Mouse (Mus musculus) lung, postnatal 25 days (tissue): ENCODE data around the gene Htra3.

Experiments
- DNase-seq: peaks from one replicate; pipeline ENCODE4 v3.0.0; 2022; ENCODE audit warnings: low spot score

The Htra3 gene

GRCm38 (mm10) chr5:35679256-35680155, at the start of gene Htra3:
TSS of gene Htra3 (minus strand) at chr5:35679782.
- peak; percentile 28 for DNase-seq

GRCm38 (mm10) chr5:35728957-35729460, 49.4 kb upstream of the Htra3 start:
- peak; percentile 87 for DNase-seq

GRCm38 (mm10) chr5:35728344-35728956, 48.9 kb upstream of the Htra3 start:
- DNase-seq = no peak

- DNase-seq = no peak
Observed at GRCm38 (mm10) chr5:35727447-35727846, 47.9 kb upstream of the Htra3 start.

GRCm38 (mm10) chr5:35725840-35726239, 46.3 kb upstream of the Htra3 start:
- DNase-seq = no peak

- no peak for DNase-seq
Observed at GRCm38 (mm10) chr5:35723900-35724299, 44.3 kb upstream of the Htra3 start.

GRCm38 (mm10) chr5:35722654-35723053, 43.1 kb upstream of the Htra3 start:
- no peak for DNase-seq

- no peak for DNase-seq
Observed at GRCm38 (mm10) chr5:35721933-35722332, 42.4 kb upstream of the Htra3 start.

GRCm38 (mm10) chr5:35719880-35720279, 40.3 kb upstream of the Htra3 start:
- DNase-seq = no peak

- DNase-seq = no peak
Observed at GRCm38 (mm10) chr5:35719343-35719742, 39.8 kb upstream of the Htra3 start.

- no peak for DNase-seq
Observed at GRCm38 (mm10) chr5:35718817-35719216, 39.2 kb upstream of the Htra3 start.

GRCm38 (mm10) chr5:35717946-35718345, 38.4 kb upstream of the Htra3 start:
- DNase-seq = peak; percentile 51

- DNase-seq = no peak
Observed at GRCm38 (mm10) chr5:35717455-35717854, 37.9 kb upstream of the Htra3 start.

GRCm38 (mm10) chr5:35713649-35714354, 34.2 kb upstream of the Htra3 start:
- DNase-seq = peak; percentile 59

GRCm38 (mm10) chr5:35712517-35712916, 32.9 kb upstream of the Htra3 start:
- no peak for DNase-seq

GRCm38 (mm10) chr5:35710931-35711330, 31.3 kb upstream of the Htra3 start:
- no peak for DNase-seq

- DNase-seq = no peak
Observed at GRCm38 (mm10) chr5:35710481-35710880, 30.9 kb upstream of the Htra3 start.

GRCm38 (mm10) chr5:35705411-35705810, 25.8 kb upstream of the Htra3 start:
- no peak for DNase-seq

- no peak for DNase-seq
Observed at GRCm38 (mm10) chr5:35703814-35704213, 24.2 kb upstream of the Htra3 start.

GRCm38 (mm10) chr5:35703183-35703582, 23.6 kb upstream of the Htra3 start:
- no peak for DNase-seq

GRCm38 (mm10) chr5:35702582-35703140, 23.1 kb upstream of the Htra3 start:
- no peak for DNase-seq

GRCm38 (mm10) chr5:35701042-35701441, 21.5 kb upstream of the Htra3 start:
- DNase-seq = peak; percentile 61
